Mouse (Mus musculus) spleen, adult 2 months (tissue): ENCODE data around the gene Nek9. TPM values are rescaled to one million over a fixed set of nuclear protein-coding genes. Genes with fewer than 3 reads are reported as not detected.

ENCODE experiments used
- DNase-seq, 2 experiments: peaks; one replicate each; pipeline versions ENCODE4 v3.0.0 to v3.0.0-alpha.2; 2012 to 2021; ENCODE audit warnings: low spot score in 2 of 2, low read depth in 1 of 2
- H3K27ac ChIP-seq: fragments of 200-500 bp; 2 replicates; pipeline ENCODE4 v1.5.1; 2012; ENCODE audit warnings: low read length, inconsistent platforms; ENCODE audit not compliant: insufficient read depth
- H3K27me3 ChIP-seq: fragments of 200-500 bp; 2 replicates; pipeline ENCODE4 v1.6.1; 2012; ENCODE audit warnings: mild to moderate bottlenecking, moderate library complexity, low read length, inconsistent platforms; ENCODE audit not compliant: control insufficient read depth, insufficient read depth
- H3K36me3 ChIP-seq: fragments of 200-500 bp; 2 replicates; pipeline ENCODE4 v1.6.1; 2012; ENCODE audit warnings: mild to moderate bottlenecking, low read length, inconsistent platforms; ENCODE audit not compliant: control insufficient read depth, insufficient read depth
- H3K4me1 ChIP-seq: fragments of 200-500 bp; 2 replicates; pipeline ENCODE4 v1.6.1; 2011; ENCODE audit warnings: inconsistent platforms; ENCODE audit not compliant: control insufficient read depth, insufficient read depth, insufficient read length
- H3K4me3 ChIP-seq: fragments of 200-500 bp; 2 replicates; pipeline ENCODE4 v1.5.1; 2011; ENCODE audit warnings: mild to moderate bottlenecking, inconsistent platforms; ENCODE audit not compliant: insufficient read depth, insufficient read length; ENCODE audit errors: extremely low read depth
- CTCF ChIP-seq: fragments of 200-500 bp; IDR thresholded peaks from 2 replicates; pipeline ENCODE4 v1.5.1; 2011; ENCODE audit warnings: mild to moderate bottlenecking, inconsistent platforms; ENCODE audit not compliant: insufficient read depth, insufficient read length, insufficient replicate concordance; ENCODE audit errors: extremely low read depth
- POLR2A ChIP-seq: fragments of 200-500 bp; IDR thresholded peaks from 2 replicates; pipeline ENCODE4 v1.6.1; 2011; ENCODE audit warnings: low read depth, low read length, inconsistent platforms
- WGBS: fragments of 180-500 bp; shearing (Covaris S2); methylation state at CpG from one replicate; pipeline ENCODE4 v1.1.7; 2018; 5-methylcytosine and 5-hydroxymethylcytosine counted together
- polyA plus RNA-seq: library from polyadenylated mRNA; depleted of rRNA; stranded (reverse); fragments of >200 nt; gene quantifications from 2 replicates; pipeline ENCODE4 v1.2.3, GENCODE M21; 2012

Gene Nek9
- polyA plus RNA-seq, 1 experiment, result 18.7 TPM

- peaks cover 17% of the 10 kb centered on the region for H3K36me3 ChIP-seq
- TF ChIP-seq POLR2A, result no peak
- no peak for TF ChIP-seq CTCF
- H3K4me3 ChIP-seq, result no peak overlapping the region
- no peaks in the 10 kb centered on the region for H3K27me3 ChIP-seq
- DNase-seq, result no peak
- H3K27ac ChIP-seq, result no peak overlapping the region
- no peaks in the 10 kb centered on the region for H3K4me1 ChIP-seq
- WGBS, result 83% methylated on average over 1 of the region's 1 CpGs
These were observed 40.4 kb downstream of the Nek9 start for GRCm38 (mm10) chr12:85298835-85299180.

GRCm38 (mm10) chr12:85298127-85298834 is 40.9 kb downstream of the Nek9 start:
- DNase-seq, result no peak
- Histone ChIP-seq H3K36me3 (peaks cover 15% of the 10 kb centered on the region), H3K4me1 (no peaks in the 10 kb centered on the region), H3K27ac (no peak overlapping the region), H3K4me3 (no peak overlapping the region), H3K27me3 (no peaks in the 10 kb centered on the region)
- no peak for TF ChIP-seq CTCF
- TF ChIP-seq POLR2A, result no peak
- 84% methylated on average over 11 of the region's 11 CpGs for WGBS

- no peaks in the 10 kb centered on the region for H3K4me1 ChIP-seq
- no peak overlapping the region for H3K4me3 ChIP-seq
- TF ChIP-seq POLR2A (no peak), CTCF (no peak)
- WGBS, result 74% methylated on average over 10 of the region's 10 CpGs
- H3K27ac ChIP-seq, result no peak overlapping the region
- no peak for DNase-seq
- H3K36me3 ChIP-seq, result peaks cover 13% of the 10 kb centered on the region
- no peaks in the 10 kb centered on the region for H3K27me3 ChIP-seq
These were observed 41.7 kb downstream of the Nek9 start for GRCm38 (mm10) chr12:85297345-85297997.

GRCm38 (mm10) chr12:85296915-85297314 is 42.2 kb downstream of the Nek9 start:
- WGBS, result 87% methylated on average over 5 of the region's 5 CpGs
- no peaks in the 10 kb centered on the region for H3K4me1 ChIP-seq
- H3K27ac ChIP-seq, result no peak overlapping the region
- TF ChIP-seq POLR2A (no peak), CTCF (no peak)
- no peak overlapping the region for H3K4me3 ChIP-seq
- H3K36me3 ChIP-seq, result peaks cover 12% of the 10 kb centered on the region
- no peaks in the 10 kb centered on the region for H3K27me3 ChIP-seq
- DNase-seq, result no peak

- Histone ChIP-seq H3K36me3 (peaks cover 3% of the 10 kb centered on the region; the same call in 1 of the 2 replicates), H3K27ac (no peak overlapping the region), H3K27me3 (no peaks in the 10 kb centered on the region), H3K4me1 (no peaks in the 10 kb centered on the region), H3K4me3 (no peak overlapping the region)
- 84% methylated on average over 2 of the region's 2 CpGs for WGBS
- DNase-seq, result no peak
- TF ChIP-seq CTCF, result no peak
- no peak for TF ChIP-seq POLR2A
These were observed 43.7 kb downstream of the Nek9 start for GRCm38 (mm10) chr12:85295506-85295905.

- Histone ChIP-seq H3K36me3 (no peaks in the 10 kb centered on the region), H3K27me3 (no peaks in the 10 kb centered on the region), H3K27ac (no peak overlapping the region), H3K4me1 (no peaks in the 10 kb centered on the region; the same call in 1 of the 2 replicates), H3K4me3 (no peak overlapping the region)
- no peak for DNase-seq
- TF ChIP-seq POLR2A, result no peak
- TF ChIP-seq CTCF, result no peak
These were observed 46.3 kb downstream of the Nek9 start for GRCm38 (mm10) chr12:85292906-85293305.

GRCm38 (mm10) chr12:85292288-85292687 is 46.9 kb downstream of the Nek9 start:
- H3K36me3 ChIP-seq, result no peaks in the 10 kb centered on the region
- TF ChIP-seq POLR2A (no peak), CTCF (no peak)
- WGBS, result 91% methylated on average over 6 of the region's 6 CpGs

More at GRCm38 (mm10) chr12:85292288-85292687, 46.9 kb downstream of the Nek9 start:
- Histone ChIP-seq H3K4me3 (no peak overlapping the region), H3K27ac (no peak overlapping the region), H3K4me1 (no peaks in the 10 kb centered on the region; the same call in 1 of the 2 replicates), H3K27me3 (no peaks in the 10 kb centered on the region)
- DNase-seq, result no peak
